Mouse (Mus musculus): ENCODE results near the gene Hoxd12. TPM values are rescaled to one million over a fixed set of nuclear protein-coding genes. Genes with fewer than 3 reads are reported as not detected.

Hoxd12 gene
- polyA plus RNA-seq, 1 experiment from 2014 or later = not detected

MicroRNA genes within 50 kb of the gene (microRNA counts, 519-probe panel; counts per million panel counts)
- microRNA mmu-miR-10b = 2,854 counts per million, percentile 68 among the panel's probes with 10 or more counts

Small RNA genes within 50 kb of the gene (microRNA-seq; reads per million reads assigned to microRNA genes)
- gene Gm44463 (ENCODE audit: borderline number of aligned reads) (not detected), gene Mir10b (ENCODE audit: borderline number of aligned reads) (6,690 reads per million, percentile 93 among the genes with 10 or more reads in this experiment)

Other genes with a start within 250 kb of the Hoxd12 start
- 25.2 and 26.1 TPM in 2 replicates for gene Lnpk, start 95.6 kb upstream of the Hoxd12 start, polyA plus RNA-seq (2015; fragmentation: Nextera tagmentation; extraction: Ambion mirVana)
- gene Evx2, start 15.5 kb upstream of the Hoxd12 start, polyA plus RNA-seq (2015; fragmentation: Nextera tagmentation; extraction: Ambion mirVana) = not detected in 2 replicates
- gene Hoxd13, start 6.7 kb upstream of the Hoxd12 start, polyA plus RNA-seq (2015; fragmentation: Nextera tagmentation; extraction: Ambion mirVana) = not detected in 2 replicates
- not detected in 2 replicates for gene Hoxd11, start 4.5 kb downstream of the Hoxd12 start, polyA plus RNA-seq (2015; fragmentation: Nextera tagmentation; extraction: Ambion mirVana)
- gene Hoxd10, start 16.9 kb downstream of the Hoxd12 start, polyA plus RNA-seq (2015; fragmentation: Nextera tagmentation; extraction: Ambion mirVana) = 0.57 and 0.76 TPM in 2 replicates
- gene Hoxd9, start 22.7 kb downstream of the Hoxd12 start, polyA plus RNA-seq (2015; fragmentation: Nextera tagmentation; extraction: Ambion mirVana) = 2.8 and 4.5 TPM in 2 replicates
- gene Hoxd8, start 29.6 kb downstream of the Hoxd12 start, polyA plus RNA-seq (2015; fragmentation: Nextera tagmentation; extraction: Ambion mirVana) = 6.4 and 8.0 TPM in 2 replicates
- 1.9 and 2.6 TPM in 2 replicates for gene Hoxd3, start 36.9 kb downstream of the Hoxd12 start, polyA plus RNA-seq (2015; fragmentation: Nextera tagmentation; extraction: Ambion mirVana)
- 0.35 and 0.62 TPM in 2 replicates for gene Hoxd4, start 36.9 kb downstream of the Hoxd12 start, polyA plus RNA-seq (2015; fragmentation: Nextera tagmentation; extraction: Ambion mirVana)
- gene Gm28230, start 51.7 kb downstream of the Hoxd12 start, polyA plus RNA-seq (2015; fragmentation: Nextera tagmentation; extraction: Ambion mirVana) = 0.09 and 0.40 TPM in 2 replicates
- 1.6 and 2.5 TPM in 2 replicates for gene Hoxd1, start 88.0 kb downstream of the Hoxd12 start, polyA plus RNA-seq (2015; fragmentation: Nextera tagmentation; extraction: Ambion mirVana)
- 99.9 and 102 TPM in 2 replicates for gene Mtx2, start 150.8 kb downstream of the Hoxd12 start, polyA plus RNA-seq (2015; fragmentation: Nextera tagmentation; extraction: Ambion mirVana)

All from embryonic facial prominence, embryonic 15.5 days (tissue).